Mouse (Mus musculus) G1E (cell line): ENCODE results near the gene Sirpa.

Experiments
- CTCF ChIP-seq: IDR thresholded peaks from 2 replicates; pipeline ENCODE4 v1.5.1; 2012; ENCODE audit warnings: low read depth, low read length, inconsistent platforms, mixed read lengths
- GATA1 ChIP-seq: IDR thresholded peaks from 2 replicates; pipeline ENCODE4 v1.6.1; 2012; ENCODE audit warnings: borderline replicate concordance, low read length, inconsistent platforms, mixed read lengths
- GATA2 ChIP-seq: IDR thresholded peaks from 2 replicates; pipeline ENCODE4 v1.6.1; 2012; ENCODE audit warnings: low read depth, low read length, inconsistent platforms, borderline replicate concordance
- POLR2AphosphoS5 ChIP-seq: IDR thresholded peaks from 2 replicates; pipeline ENCODE4 v1.6.1; 2012; ENCODE audit warnings: low read depth, low read length, inconsistent platforms; ENCODE audit not compliant: insufficient replicate concordance
- TAL1 ChIP-seq: conservative IDR thresholded peaks from 2 replicates; pipeline ENCODE4 v1.6.1; 2012; ENCODE audit warnings: low read depth, low read length, inconsistent platforms, mixed read lengths

GRCm38 (mm10) chr2:129593876-129594421, 1.3 kb downstream of the Sirpa start:
- TF ChIP-seq CTCF (no peak), POLR2AphosphoS5 (no peak), GATA2 (no peak), TAL1 (no peak), GATA1 (no peak)
